Comparison of ENCODE assay signal across 28 mouse cellular contexts in genomic region chr2:128380581-128380980, GRCm38 (mm10).
DNase-seq lines count a peak whose midpoint lies in the region.
"Had no signal": no experiment of that assay in that cellular context is flagged by ENCODE, and none has a peak within 500 bp of the region (broad histone marks: within the 10 kb centered on the region; RNA-seq: fewer than 3 reads in every experiment).

No protein-coding gene starts in this region.

- peaks cover 100% of the 10 kb centered on the region for H3K79me2 ChIP-seq in macrophage (ENCODE audit: inconsistent target)

- no peak overlapping the region for H3K4me3 ChIP-seq in heart, embryonic 10.5 days
- H3K4me3 ChIP-seq in macrophage (ENCODE audit: inconsistent target) = no peak overlapping the region
- H3K4me3 ChIP-seq: embryonic facial prominence, embryonic 12.5 days; erythroblast, embryonic 14.5 days; gastrocnemius, adult 2 months; intestine, embryonic 15.5 days; layer of hippocampus, adult 2 months; limb, embryonic 13.5 days; liver, embryonic 12.5 days; midbrain, embryonic 12.5 days; neural tube, embryonic 13.5 days had no signal

- DNase-seq in heart, embryonic 10.5 days (ENCODE audit: low spot score) = no peak
- DNase-seq in heart, postnatal 25 days (ENCODE audit: low spot score) = no peak
- peak; percentile 42 for DNase-seq in A20 (ENCODE audit: low read depth, low spot score)
- peak; percentile 29 for DNase-seq in adipocyte (ENCODE audit: low spot score)
- no peak for DNase-seq in spleen, postnatal 4 days (ENCODE audit: low spot score in 2 of 2)
- no peak for DNase-seq in heart, postnatal 36 days
- DNase-seq in urinary bladder, adult 18-20 months (ENCODE audit: low spot score in 2 of 2) = no peak
- DNase-seq: adrenal gland, postnatal 10 days; cerebellum, adult 2 months; cerebellum, postnatal 25 days; gastrocnemius, adult 2 months; kidney, adult 8-10 months; kidney, postnatal 25 days; layer of hippocampus, postnatal 36 days; lung, adult 18-20 months; lung, postnatal 10 days; right cerebral cortex, postnatal 4 days; thymus, adult 18-20 months had no signal

- 49% methylated on average over 7 of the region's 7 CpGs for WGBS in heart, embryonic 10.5 days
- 62% methylated on average over 7 of the region's 7 CpGs for WGBS in macrophage (ENCODE audit: missing documents)

- H3K4me1 ChIP-seq in heart, embryonic 10.5 days = peaks cover 41% of the 10 kb centered on the region
- H3K4me1 ChIP-seq: liver, embryonic 12.5 days had no signal

- no peaks in the 10 kb centered on the region for H3K9me3 ChIP-seq in heart, embryonic 10.5 days
- H3K9me3 ChIP-seq: embryonic facial prominence, embryonic 12.5 days; G1E; intestine, embryonic 15.5 days; limb, embryonic 13.5 days; liver, embryonic 12.5 days; midbrain, embryonic 12.5 days; neural tube, embryonic 13.5 days had no signal

- no peaks in the 10 kb centered on the region for H3K36me3 ChIP-seq in heart, embryonic 10.5 days
- H3K36me3 ChIP-seq in macrophage (ENCODE audit: inconsistent target) = no peaks in the 10 kb centered on the region
- H3K36me3 ChIP-seq: embryonic facial prominence, embryonic 12.5 days; G1E; intestine, embryonic 15.5 days; limb, embryonic 13.5 days; liver, embryonic 12.5 days; midbrain, embryonic 12.5 days; neural tube, embryonic 13.5 days had no signal

- no peaks in the 10 kb centered on the region for H3K27me3 ChIP-seq in heart, embryonic 10.5 days (ENCODE audit: insufficient read depth, poor library complexity, severe bottlenecking)
- H3K27me3 ChIP-seq: embryonic facial prominence, embryonic 12.5 days; intestine, embryonic 15.5 days; limb, embryonic 13.5 days; liver, embryonic 12.5 days; neural tube, embryonic 13.5 days had no signal

- intact Hi-C loops in heart, postnatal 25 days (cut with DNase I) = no loop called here
- intact Hi-C loops in heart, postnatal 36 days (cut with DNase I) = no loop called here

- peak overlapping the region; percentile 47; the same call in 1 of the 2 replicates for H3K27ac ChIP-seq in heart, embryonic 10.5 days
- H3K27ac ChIP-seq in macrophage = 0 out of 2 replicates have a peak overlapping the region, but pooled peaks have one; percentile 1
- H3K27ac ChIP-seq: embryonic facial prominence, embryonic 12.5 days; gastrocnemius, adult 2 months; intestine, embryonic 15.5 days; layer of hippocampus, adult 2 months; limb, embryonic 13.5 days; liver, embryonic 12.5 days; midbrain, embryonic 12.5 days; neural tube, embryonic 13.5 days had no signal

Comparison
In these comparisons a context has a peak if more than half of its experiments do, and no peak if none do; other contexts are left out.
1. DNase-seq: peak in A20 (single experiment) and adipocyte (single experiment); none in heart, embryonic 10.5 days (single experiment), heart, postnatal 25 days (single experiment), spleen, postnatal 4 days (0 of 2), heart, postnatal 36 days (0 of 2) and urinary bladder, adult 18-20 months (0 of 2).